Mouse (Mus musculus): Measurements from ENCODE around the gene Rptor. TPM values are rescaled to one million over a fixed set of nuclear protein-coding genes. Genes with fewer than 3 reads are reported as not detected.
A peak's percentile ranks its signal among the peaks of the same experiment; 100 is the strongest.

Gene Rptor
- total and polyA plus RNA-seq, 2 experiments from 2014 or later: 8.0 to 46.7 TPM

DNA sequence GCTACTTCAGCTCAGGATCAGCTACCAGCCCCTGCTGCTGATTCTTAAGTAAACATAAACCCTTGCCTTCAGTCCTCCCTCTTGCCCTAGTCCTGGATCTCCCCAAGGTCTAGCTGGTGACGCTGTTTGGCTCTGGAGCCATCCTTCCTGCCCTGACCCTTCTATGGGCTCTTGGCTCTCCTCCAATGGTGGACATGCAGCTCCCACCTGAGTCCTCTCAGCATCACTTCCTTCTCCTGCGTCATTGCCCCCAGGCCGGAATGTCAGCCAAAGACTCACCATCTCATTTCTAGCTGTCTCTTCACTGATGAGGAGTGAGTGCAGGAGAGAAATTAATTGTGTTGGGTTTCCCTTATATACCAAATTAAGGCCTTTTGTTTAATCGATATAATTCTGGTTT is 165.8 kb downstream of the Rptor start:
- TF ChIP-seq CTCF (IDR thresholded peaks at IDR 0.05; ENCODE audit: low read depth): no peak

GRCm38 (mm10) chr11:119769666-119770065 is 167.0 kb downstream of the Rptor start:
- no peak for ATAC-seq
- Histone ChIP-seq H3K27ac (ENCODE audit: low read depth, low read length) (no peak overlapping the region), H3K27me3 (ENCODE audit: insufficient read depth, low read length) (no peaks in the 10 kb centered on the region), H3K4me2 (ENCODE audit: low read depth) (no peak overlapping the region), H3K4me3 (ENCODE audit: low read depth, low read length) (no peak overlapping the region), H3K4me1 (ENCODE audit: insufficient read depth) (0 out of 2 replicates have a peak, but pooled peaks cover 3% of the 10 kb centered on the region), H3K36me3 (ENCODE audit: insufficient read depth) (no peaks in the 10 kb centered on the region; the same call in 1 of the 2 replicates), H3K9me3 (ENCODE audit: low read length) (no peaks in the 10 kb centered on the region), H3K9ac (no peak overlapping the region)
- DNase-seq: no peak
- peak; percentile 57 for TF ChIP-seq CTCF (IDR thresholded peaks at IDR 0.05; ENCODE audit: low read depth)
- WGBS: 58% methylated on average over 4 of the region's 4 CpGs

More for the DNA sequence above, 165.8 kb downstream of the Rptor start:
- Histone ChIP-seq H3K9me3 (ENCODE audit: low read length) (no peaks in the 10 kb centered on the region), H3K4me1 (ENCODE audit: insufficient read depth) (0 out of 2 replicates have a peak, but pooled peaks cover 3% of the 10 kb centered on the region), H3K4me3 (ENCODE audit: low read depth, low read length) (no peak overlapping the region), H3K9ac (no peak overlapping the region), H3K36me3 (ENCODE audit: insufficient read depth) (no peaks in the 10 kb centered on the region; the same call in 1 of the 2 replicates), H3K4me2 (ENCODE audit: low read depth) (no peak overlapping the region), H3K27me3 (ENCODE audit: insufficient read depth, low read length) (no peaks in the 10 kb centered on the region), H3K27ac (ENCODE audit: low read depth, low read length) (no peak overlapping the region)
- no peak for DNase-seq
- 96% methylated on average over 4 of the region's 4 CpGs for WGBS
- ATAC-seq: no peak

DNA sequence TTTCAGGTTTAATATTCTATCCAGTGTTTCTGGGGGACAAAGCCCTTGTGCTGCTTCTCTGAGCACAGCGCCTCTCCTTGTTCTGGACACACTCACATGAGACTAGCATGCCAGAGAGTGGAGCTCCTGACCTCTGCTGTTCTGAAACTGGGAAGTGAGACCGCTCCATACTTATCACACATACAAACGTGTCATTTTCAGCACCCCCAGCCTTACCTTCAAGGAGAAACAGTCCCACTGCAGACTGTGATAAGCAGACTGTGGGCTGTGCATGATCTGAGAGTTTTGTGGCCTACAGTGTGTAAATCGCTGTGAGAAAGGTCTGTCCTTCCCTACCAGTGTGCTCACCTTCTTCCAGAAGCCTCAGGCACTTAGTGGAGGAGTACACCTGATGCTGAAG is 168.3 kb downstream of the Rptor start:
- no peak for DNase-seq
- ATAC-seq: no peak
- TF ChIP-seq CTCF (IDR thresholded peaks at IDR 0.05; ENCODE audit: low read depth): no peak
- H3K36me3 ChIP-seq (ENCODE audit: insufficient read depth): no peaks in the 10 kb centered on the region; the same call in 1 of the 2 replicates
- H3K9me3 ChIP-seq (ENCODE audit: low read length): 0 out of 2 replicates have a peak, but pooled peaks cover 5% of the 10 kb centered on the region
- no peak overlapping the region for H3K27ac ChIP-seq (ENCODE audit: low read depth, low read length)
- WGBS: 94% methylated on average over 4 of the region's 4 CpGs
- H3K9ac ChIP-seq: no peak overlapping the region
- H3K4me3 ChIP-seq (ENCODE audit: low read depth, low read length): no peak overlapping the region
- 0 out of 2 replicates have a peak, but pooled peaks cover 3% of the 10 kb centered on the region for H3K4me1 ChIP-seq (ENCODE audit: insufficient read depth)
- no peak overlapping the region for H3K4me2 ChIP-seq (ENCODE audit: low read depth)
- no peaks in the 10 kb centered on the region for H3K27me3 ChIP-seq (ENCODE audit: insufficient read depth, low read length)

- DNase-seq: peak; percentile 77
Measured at GRCm38 (mm10) chr11:119772896-119773295, 170.2 kb downstream of the Rptor start.

DNA sequence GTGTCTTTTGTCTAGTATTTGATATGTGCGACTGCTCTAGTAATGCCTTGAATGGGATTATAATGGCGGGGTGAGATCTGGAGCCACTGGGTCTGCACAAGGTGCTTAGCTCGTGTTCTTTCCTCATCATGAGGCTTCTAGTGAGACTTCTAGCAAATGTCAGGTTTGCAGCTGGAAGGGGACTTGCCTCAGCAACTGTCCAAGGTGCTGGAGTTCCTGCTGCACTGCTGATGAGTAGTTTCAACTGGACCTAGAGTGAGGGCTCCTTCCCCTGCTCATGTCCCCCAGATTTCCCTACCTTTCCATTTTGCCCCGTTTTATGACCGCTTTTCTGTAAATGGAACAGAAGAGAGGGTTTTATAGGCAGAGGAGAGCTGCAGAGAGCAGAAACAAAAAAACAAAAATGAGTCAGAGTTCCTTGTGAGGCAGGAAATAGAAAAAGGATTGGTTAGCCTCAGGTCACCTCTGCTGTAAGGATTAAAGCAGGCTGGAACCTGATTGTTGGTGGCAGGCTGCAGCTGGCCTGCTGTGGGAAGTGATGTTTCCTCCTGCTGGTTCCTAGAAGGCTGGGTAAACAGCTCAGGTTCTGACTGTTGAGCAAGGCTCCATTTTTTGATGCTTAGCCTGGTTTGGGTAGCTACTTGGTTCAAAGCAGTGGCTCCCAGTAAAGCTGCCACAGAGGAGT is 172.5 kb downstream of the Rptor start:
- Histone ChIP-seq H3K4me3 (ENCODE audit: low read depth, low read length) (no peak overlapping the region), H3K4me1 (ENCODE audit: insufficient read depth) (0 out of 2 replicates have a peak, but pooled peaks cover 3% of the 10 kb centered on the region), H3K27me3 (ENCODE audit: insufficient read depth, low read length) (no peaks in the 10 kb centered on the region), H3K36me3 (ENCODE audit: insufficient read depth) (no peaks in the 10 kb centered on the region; the same call in 1 of the 2 replicates), H3K4me2 (ENCODE audit: low read depth) (no peak overlapping the region), H3K9me3 (ENCODE audit: low read length) (0 out of 2 replicates have a peak, but pooled peaks cover 10% of the 10 kb centered on the region), H3K27ac (ENCODE audit: low read depth, low read length) (no peak overlapping the region), H3K9ac (no peak overlapping the region)
- TF ChIP-seq CTCF (IDR thresholded peaks at IDR 0.05; ENCODE audit: low read depth): no peak
- DNase-seq: no peak
- 78% methylated on average over 5 of the region's 5 CpGs for WGBS
- ATAC-seq: no peak

More at GRCm38 (mm10) chr11:119772896-119773295, 170.2 kb downstream of the Rptor start:
- no peaks in the 10 kb centered on the region for H3K27me3 ChIP-seq (ENCODE audit: insufficient read depth, low read length)
- H3K27ac ChIP-seq (ENCODE audit: low read depth, low read length): no peak overlapping the region
- H3K4me3 ChIP-seq (ENCODE audit: low read depth, low read length): no peak overlapping the region
- 0 out of 2 replicates have a peak, but pooled peaks cover 3% of the 10 kb centered on the region for H3K4me1 ChIP-seq (ENCODE audit: insufficient read depth)
- 0 out of 2 replicates have a peak, but pooled peaks cover 10% of the 10 kb centered on the region for H3K9me3 ChIP-seq (ENCODE audit: low read length)
- ATAC-seq: peak; percentile 96
- TF ChIP-seq CTCF (IDR thresholded peaks at IDR 0.05; ENCODE audit: low read depth): no peak
- 54% methylated on average over 3 of the region's 3 CpGs for WGBS
- no peak overlapping the region for H3K9ac ChIP-seq
- H3K4me2 ChIP-seq (ENCODE audit: low read depth): no peak overlapping the region
- H3K36me3 ChIP-seq (ENCODE audit: insufficient read depth): no peaks in the 10 kb centered on the region; the same call in 1 of the 2 replicates

DNA sequence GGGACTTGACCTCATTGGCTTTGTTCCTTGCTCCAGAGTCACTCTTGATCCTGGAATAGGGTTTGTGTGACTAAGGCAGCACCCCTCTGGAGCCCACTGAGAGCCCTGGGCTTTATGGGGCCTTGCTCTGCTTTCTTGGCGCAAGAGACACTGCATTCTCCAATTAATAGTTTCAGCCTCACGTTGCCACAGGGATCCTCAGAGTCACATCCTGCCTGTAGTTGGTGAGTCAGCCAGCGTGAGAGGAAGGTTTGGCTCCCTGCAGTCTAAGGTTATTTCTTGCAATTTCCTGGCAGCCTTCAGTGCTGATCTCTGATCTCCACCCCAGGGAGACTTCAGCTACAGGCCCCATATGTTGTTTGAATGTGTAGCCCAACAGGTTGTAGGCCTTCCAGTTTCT is 174.5 kb downstream of the Rptor start:
- no peak overlapping the region for H3K27ac ChIP-seq (ENCODE audit: low read depth, low read length)
- H3K9ac ChIP-seq: no peak overlapping the region
- no peak overlapping the region for H3K4me3 ChIP-seq (ENCODE audit: low read depth, low read length)
- no peaks in the 10 kb centered on the region for H3K36me3 ChIP-seq (ENCODE audit: insufficient read depth)
- no peak overlapping the region for H3K4me2 ChIP-seq (ENCODE audit: low read depth)
- ATAC-seq (no peak), DNase-seq (no peak)
- H3K4me1 ChIP-seq (ENCODE audit: insufficient read depth): 0 out of 2 replicates have a peak, but pooled peaks cover 3% of the 10 kb centered on the region
- H3K9me3 ChIP-seq (ENCODE audit: low read length): 0 out of 2 replicates have a peak, but pooled peaks cover 10% of the 10 kb centered on the region
- TF ChIP-seq CTCF (IDR thresholded peaks at IDR 0.05; ENCODE audit: low read depth): no peak
- WGBS: 61% methylated on average over 3 of the region's 3 CpGs
- no peaks in the 10 kb centered on the region for H3K27me3 ChIP-seq (ENCODE audit: insufficient read depth, low read length)

DNA sequence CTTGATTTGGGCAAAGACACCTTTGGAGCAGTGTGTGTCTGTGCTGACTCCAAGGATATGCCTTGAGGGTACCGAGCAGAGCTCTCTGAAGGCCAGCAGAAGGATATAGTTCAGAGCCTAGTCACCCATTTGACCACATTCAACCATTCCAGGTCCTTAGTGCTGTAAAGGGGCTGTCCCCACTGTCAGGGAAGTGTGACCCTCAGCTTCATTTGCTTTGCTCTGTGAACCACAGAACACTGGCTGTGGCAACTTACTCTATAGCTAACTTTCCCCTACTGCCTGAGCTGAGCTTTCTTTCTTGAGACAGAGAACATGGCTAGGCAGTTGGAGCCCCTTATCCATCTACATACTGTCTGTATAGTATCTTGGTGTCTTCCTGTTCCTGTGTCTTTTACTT is 175.2 kb downstream of the Rptor start:
- no peak overlapping the region for H3K9ac ChIP-seq
- WGBS: 95% methylated on average over 1 of the region's 1 CpGs

More for the DNA sequence above, 175.2 kb downstream of the Rptor start:
- no peaks in the 10 kb centered on the region for H3K27me3 ChIP-seq (ENCODE audit: insufficient read depth, low read length)
- no peak overlapping the region for H3K27ac ChIP-seq (ENCODE audit: low read depth, low read length)
- no peak for DNase-seq
- no peak overlapping the region for H3K4me2 ChIP-seq (ENCODE audit: low read depth)
- no peak for TF ChIP-seq CTCF (IDR thresholded peaks at IDR 0.05; ENCODE audit: low read depth)
- no peaks in the 10 kb centered on the region for H3K36me3 ChIP-seq (ENCODE audit: insufficient read depth)
- no peak for ATAC-seq
- H3K4me1 ChIP-seq (ENCODE audit: insufficient read depth): 0 out of 2 replicates have a peak, but pooled peaks cover 3% of the 10 kb centered on the region
- H3K9me3 ChIP-seq (ENCODE audit: low read length): 0 out of 2 replicates have a peak, but pooled peaks cover 10% of the 10 kb centered on the region
- H3K4me3 ChIP-seq (ENCODE audit: low read depth, low read length): no peak overlapping the region
